Mouse (Mus musculus) thymus, postnatal 0 days (tissue): Measurements from ENCODE around the gene Olfr160. TPM values are rescaled to one million over a fixed set of nuclear protein-coding genes. Genes with fewer than 3 reads are reported as not detected.

ENCODE experiments used
- polyA plus RNA-seq: library from polyadenylated mRNA; unstranded; fragments of >200 nt; fragmentation: Nextera tagmentation; extraction: Ambion mirVana; gene quantifications from 2 replicates; pipeline ENCODE4 v1.2.1, GENCODE M21; 2015

The Olfr160 gene
- polyA plus RNA-seq, 1 experiment from 2014 or later: not detected

Other genes starting within 250 kb of the Olfr160 start
- gene Msantd2, start 226.9 kb downstream of the Olfr160 start, polyA plus RNA-seq: 15.5 and 16.7 TPM in 2 replicates
- gene Esam, start 188.2 kb downstream of the Olfr160 start, polyA plus RNA-seq: 17.2 and 18.1 TPM in 2 replicates
- gene Vsig2, start 177.0 kb downstream of the Olfr160 start, polyA plus RNA-seq: 0.95 and 1.1 TPM in 2 replicates
- 6.8 and 8.4 TPM in 2 replicates for gene Nrgn, start 163.3 kb downstream of the Olfr160 start, polyA plus RNA-seq
- 10.7 and 11.2 TPM in 2 replicates for gene Siae, start 160.6 kb downstream of the Olfr160 start, polyA plus RNA-seq
- gene Spa17, start 102.5 kb downstream of the Olfr160 start, polyA plus RNA-seq: 2.8 and 4.3 TPM in 2 replicates
- gene Tbrg1, start 58.9 kb downstream of the Olfr160 start, polyA plus RNA-seq: 111 and 115 TPM in 2 replicates
- not detected in 2 replicates for gene Panx3, start 47.0 kb downstream of the Olfr160 start, polyA plus RNA-seq
- not detected in 2 replicates for gene Olfr874, start 28.9 kb upstream of the Olfr160 start, polyA plus RNA-seq
- not detected in 2 replicates for gene Olfr875, start 55.6 kb upstream of the Olfr160 start, polyA plus RNA-seq
- gene Olfr876, start 86.8 kb upstream of the Olfr160 start, polyA plus RNA-seq: not detected in 2 replicates
- not detected in 2 replicates for gene Olfr877, start 138.0 kb upstream of the Olfr160 start, polyA plus RNA-seq
- gene Olfr145, start 180.5 kb upstream of the Olfr160 start, polyA plus RNA-seq: not detected in 2 replicates
- not detected in 2 replicates for gene Olfr878, start 201.6 kb upstream of the Olfr160 start, polyA plus RNA-seq